Mouse (Mus musculus) bone marrow, adult 2 months (tissue): ENCODE results near the gene Sele.

Source experiments
- CTCF ChIP-seq: fragments of 200-500 bp; IDR thresholded peaks from 2 replicates; pipeline ENCODE4 v1.5.1; 2011; ENCODE audit warnings: low read length, control low read depth; ENCODE audit not compliant: control insufficient read depth, insufficient read depth
- POLR2A ChIP-seq: fragments of 200-500 bp; IDR thresholded peaks from 2 replicates; pipeline ENCODE4 v1.6.1; 2011; ENCODE audit warnings: low read depth, mild to moderate bottlenecking, control low read depth, low read length, borderline replicate concordance; ENCODE audit not compliant: control insufficient read depth

- TF ChIP-seq CTCF = no peak
- TF ChIP-seq POLR2A = no peak
Observed at GRCm38 (mm10) chr1:164047934-164048333, at the start of gene Sele.
